Mouse (Mus musculus) midbrain, embryonic 10.5 days (tissue): ENCODE results near the gene Trim58. TPM values are rescaled to one million over a fixed set of nuclear protein-coding genes. Genes with fewer than 3 reads are reported as not detected.
A peak's percentile ranks its signal among the peaks of the same experiment; 100 is the strongest.

Experiments used
- DNase-seq: peaks from one replicate; pipeline ENCODE4 v3.0.0-alpha.2; 2017; ENCODE audit warnings: low spot score
- H3K27ac ChIP-seq: fragments of 300-500 bp; sonication (generic); replicated peaks from 2 replicates; pipeline ENCODE4 v1.5.1; 2016; ENCODE audit warnings: mild to moderate bottlenecking
- H3K27me3 ChIP-seq: fragments of 300-500 bp; sonication (generic); 2 replicates; pipeline ENCODE4 v1.6.1; 2016; ENCODE audit warnings: low read depth, mild to moderate bottlenecking; ENCODE audit not compliant: poor library complexity, severe bottlenecking
- H3K36me3 ChIP-seq: fragments of 300-500 bp; sonication (generic); 2 replicates; pipeline ENCODE4 v1.6.1; 2016; ENCODE audit warnings: mild to moderate bottlenecking, moderate library complexity
- H3K4me1 ChIP-seq: fragments of 300-500 bp; sonication (generic); 2 replicates; pipeline ENCODE4 v1.6.1; 2016
- H3K4me3 ChIP-seq: fragments of 300-500 bp; sonication (generic); 2 replicates; pipeline ENCODE4 v1.5.1; 2016; ENCODE audit warnings: mild to moderate bottlenecking, moderate library complexity
- H3K9me3 ChIP-seq: fragments of 300-500 bp; sonication (generic); replicated peaks from 2 replicates; pipeline ENCODE4 v1.6.1; 2016; ENCODE audit warnings: mild to moderate bottlenecking
- WGBS: fragments of 180-500 bp; shearing (Covaris S2); methylation state at CpG from one replicate; pipeline ENCODE4 v1.1.7; 2016; 5-methylcytosine and 5-hydroxymethylcytosine counted together
- polyA plus RNA-seq: library from polyadenylated mRNA; unstranded; fragments of >200 nt; fragmentation: Nextera tagmentation; extraction: Ambion mirVana; gene quantifications from 2 replicates; pipeline ENCODE4 v1.2.1, GENCODE M21; 2016

Gene Trim58
- polyA plus RNA-seq = 0.46 and 0.53 TPM in 2 replicates

- Histone ChIP-seq H3K9me3 (no peaks in the 10 kb centered on the region), H3K4me1 (peaks cover 10% of the 10 kb centered on the region), H3K27me3 (peaks cover 36% of the 10 kb centered on the region), H3K4me3 (peak within 1 kb of the TSS; percentile 59), H3K27ac (peak within 1 kb of the TSS; percentile 72), H3K36me3 (no peaks in the 10 kb centered on the region)
- WGBS = 6% methylated on average over 34 of the region's 34 CpGs
- peak; percentile 53 for DNase-seq
Observed at GRCm38 (mm10) chr11:58640272-58640867, at the start of gene Trim58. TSS of gene Trim58 (plus strand) at chr11:58640465.

- 88% methylated on average over 6 of the region's 6 CpGs for WGBS
- H3K36me3 ChIP-seq = no peaks in the 10 kb centered on the region
- DNase-seq = no peak
- no peak within 1 kb of the TSS for H3K27ac ChIP-seq
- 0 out of 2 replicates have a peak, but pooled peaks cover 4% of the 10 kb centered on the region for H3K9me3 ChIP-seq
- H3K27me3 ChIP-seq = no peaks in the 10 kb centered on the region
- H3K4me1 ChIP-seq = no peaks in the 10 kb centered on the region
- H3K4me3 ChIP-seq = no peak within 1 kb of the TSS
Observed at GRCm38 (mm10) chr11:58594814-58595213, 45.5 kb upstream of the Trim58 start, which contains the start of gene Olfr324. TSS of gene Olfr324 (plus strand) at chr11:58595114.

- Histone ChIP-seq H3K9me3 (no peaks in the 10 kb centered on the region), H3K27ac (no peak overlapping the region), H3K36me3 (no peaks in the 10 kb centered on the region), H3K27me3 (no peaks in the 10 kb centered on the region), H3K4me3 (no peak overlapping the region), H3K4me1 (no peaks in the 10 kb centered on the region)
- DNase-seq = no peak
- 85% methylated on average over 13 of the region's 13 CpGs for WGBS
Observed at GRCm38 (mm10) chr11:58597837-58598236, 42.4 kb upstream of the Trim58 start.

DNA sequence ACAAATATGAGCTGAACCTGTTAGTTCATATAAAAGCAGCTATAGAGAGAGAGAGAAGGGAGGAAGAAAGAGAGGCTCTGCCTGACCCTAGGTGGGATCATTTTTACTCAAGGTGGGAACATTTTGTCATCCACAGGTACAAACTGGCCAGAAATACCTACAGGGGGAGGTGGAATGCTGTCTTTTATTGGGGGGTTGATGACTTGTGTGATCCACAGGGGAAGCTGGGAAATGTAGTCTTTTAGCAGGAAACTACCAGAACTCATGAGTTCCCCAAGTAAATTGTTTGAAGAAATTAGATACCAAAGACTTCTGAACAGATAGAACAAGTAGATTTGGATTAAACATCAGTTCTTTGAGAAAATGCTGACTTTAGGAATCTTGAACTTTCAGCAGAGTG lies 38.2 kb upstream of the Trim58 start:
- Histone ChIP-seq H3K27me3 (no peaks in the 10 kb centered on the region), H3K4me3 (no peak overlapping the region), H3K9me3 (no peaks in the 10 kb centered on the region), H3K4me1 (no peaks in the 10 kb centered on the region), H3K36me3 (no peaks in the 10 kb centered on the region), H3K27ac (no peak overlapping the region)
- no peak for DNase-seq

DNA sequence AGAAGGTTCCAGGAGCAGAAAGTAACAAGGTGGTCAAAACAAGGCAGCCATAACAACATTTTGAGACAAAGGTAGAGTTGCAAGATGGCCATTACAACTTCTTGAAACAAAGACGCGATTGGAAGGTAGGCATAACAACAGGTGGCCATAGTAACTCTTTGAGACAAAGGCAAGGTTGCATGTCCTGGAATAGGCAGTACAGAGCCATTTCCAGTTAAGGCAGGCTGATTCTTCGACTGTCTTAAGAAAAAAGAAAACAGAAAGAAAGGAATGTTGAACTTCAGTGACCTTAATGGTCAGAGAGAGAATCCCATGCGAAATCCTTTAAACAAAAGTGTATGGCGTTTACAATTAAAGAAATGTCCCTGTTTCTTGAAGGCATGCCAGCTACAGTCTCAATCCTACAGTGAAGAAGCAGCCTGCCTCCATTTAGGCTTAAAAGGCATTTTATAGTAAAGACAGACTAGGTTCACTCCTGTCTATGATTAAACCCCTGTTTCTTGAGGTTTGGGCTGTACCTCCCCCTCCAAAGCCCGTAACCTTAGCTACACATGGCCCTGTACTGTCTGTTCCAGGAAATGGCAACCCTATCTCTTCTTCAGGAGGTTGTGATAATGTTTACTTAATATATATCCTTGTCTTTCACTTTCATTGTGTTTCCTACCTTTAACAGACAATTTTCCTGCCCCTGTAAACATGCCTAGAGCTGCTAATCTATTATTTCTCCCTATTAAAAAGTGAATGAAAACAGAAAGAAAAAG lies 37.3 kb upstream of the Trim58 start:
- H3K9me3 ChIP-seq = no peaks in the 10 kb centered on the region
- no peak overlapping the region for H3K27ac ChIP-seq
- H3K27me3 ChIP-seq = no peaks in the 10 kb centered on the region
- no peak overlapping the region for H3K4me3 ChIP-seq
- no peaks in the 10 kb centered on the region for H3K4me1 ChIP-seq
- no peak for DNase-seq
- H3K36me3 ChIP-seq = no peaks in the 10 kb centered on the region
- 81% methylated on average over 6 of the region's 6 CpGs for WGBS

DNA sequence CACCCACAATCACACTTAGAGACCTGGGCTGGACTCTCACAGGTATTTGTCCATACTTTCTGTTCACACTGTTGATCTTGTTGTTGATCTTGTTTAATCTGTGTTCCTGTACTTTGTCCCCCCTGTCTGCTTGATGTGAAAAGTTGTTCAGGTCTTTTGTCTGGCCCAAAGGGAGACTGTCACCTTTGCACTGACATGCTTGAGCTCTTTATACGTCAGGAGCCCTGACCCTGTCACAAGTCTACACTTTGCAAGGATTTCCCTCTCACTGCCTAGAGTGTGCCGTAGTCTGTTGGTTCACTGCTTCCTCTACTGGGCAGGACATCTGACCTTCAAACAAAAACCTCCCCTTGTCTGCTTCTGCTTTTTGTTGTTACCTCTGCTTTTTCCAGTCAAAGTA lies 35.6 kb upstream of the Trim58 start:
- Histone ChIP-seq H3K36me3 (no peaks in the 10 kb centered on the region), H3K27me3 (no peaks in the 10 kb centered on the region), H3K9me3 (no peaks in the 10 kb centered on the region), H3K4me1 (no peaks in the 10 kb centered on the region), H3K27ac (no peak overlapping the region), H3K4me3 (no peak overlapping the region)
- WGBS = 74% methylated on average over 2 of the region's 2 CpGs
- no peak for DNase-seq

DNA sequence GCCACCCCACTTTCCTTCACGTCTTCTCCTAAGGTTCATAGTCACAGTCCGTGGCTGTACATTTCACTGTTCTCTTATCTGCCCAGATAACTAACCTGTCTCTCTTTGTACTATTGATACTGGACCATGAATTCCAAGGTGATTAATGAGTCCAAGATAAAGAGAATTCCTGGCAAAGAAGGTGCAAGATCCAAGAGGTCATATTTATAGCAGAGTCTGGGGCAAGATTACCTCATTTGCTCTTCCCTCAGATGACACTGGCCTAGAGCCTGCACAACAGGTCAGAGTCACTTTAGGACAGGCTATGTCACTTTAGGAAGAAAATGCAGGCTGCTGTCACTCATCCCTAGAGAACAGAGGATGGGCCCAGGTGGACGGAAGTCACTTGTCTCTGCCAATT lies 35.0 kb upstream of the Trim58 start:
- no peaks in the 10 kb centered on the region for H3K27me3 ChIP-seq
- DNase-seq = no peak
- WGBS = 90% methylated on average over 3 of the region's 3 CpGs
- H3K36me3 ChIP-seq = no peaks in the 10 kb centered on the region
- H3K4me1 ChIP-seq = no peaks in the 10 kb centered on the region
- H3K9me3 ChIP-seq = no peaks in the 10 kb centered on the region
- no peak overlapping the region for H3K27ac ChIP-seq
- H3K4me3 ChIP-seq = no peak overlapping the region

DNA sequence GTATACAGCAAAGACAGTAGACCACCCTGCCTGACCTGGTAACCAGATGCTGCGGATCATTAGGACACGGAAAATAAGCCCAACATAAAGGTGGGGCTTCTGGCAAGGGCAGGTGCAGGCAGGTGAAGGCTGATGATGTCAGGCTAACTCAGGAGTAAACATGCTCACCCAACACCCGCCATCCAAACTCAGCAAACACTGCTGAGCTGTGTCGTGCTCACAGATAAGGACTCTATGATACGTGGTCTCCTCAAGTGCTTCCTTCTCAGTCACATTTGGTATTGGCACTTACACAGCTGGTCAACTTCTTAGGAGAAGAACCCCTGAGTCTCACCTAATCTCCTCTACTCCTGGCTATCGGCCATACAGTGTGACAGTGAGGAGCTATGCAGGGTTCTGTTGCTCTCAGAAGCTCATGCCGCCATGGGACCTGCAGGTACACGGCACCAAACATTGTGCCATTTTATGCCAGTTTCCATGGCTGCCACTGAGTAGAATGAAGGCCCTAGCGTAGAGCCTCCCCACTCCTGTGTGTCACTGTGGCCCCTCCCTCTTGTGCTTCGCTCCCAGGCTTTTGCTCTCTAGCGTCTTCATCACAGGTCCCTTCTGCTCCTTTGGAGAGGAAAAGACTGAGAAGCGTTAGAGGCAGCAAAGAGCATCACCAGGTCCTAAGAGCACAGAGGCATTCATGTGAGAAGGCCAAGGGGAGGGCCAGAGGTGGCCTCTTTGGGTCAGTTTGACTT lies 33.9 kb upstream of the Trim58 start:
- WGBS = 90% methylated on average over 12 of the region's 12 CpGs
- Histone ChIP-seq H3K36me3 (no peaks in the 10 kb centered on the region), H3K27ac (no peak overlapping the region), H3K9me3 (no peaks in the 10 kb centered on the region), H3K4me3 (no peak overlapping the region), H3K4me1 (no peaks in the 10 kb centered on the region), H3K27me3 (no peaks in the 10 kb centered on the region)
- no peak for DNase-seq

DNA sequence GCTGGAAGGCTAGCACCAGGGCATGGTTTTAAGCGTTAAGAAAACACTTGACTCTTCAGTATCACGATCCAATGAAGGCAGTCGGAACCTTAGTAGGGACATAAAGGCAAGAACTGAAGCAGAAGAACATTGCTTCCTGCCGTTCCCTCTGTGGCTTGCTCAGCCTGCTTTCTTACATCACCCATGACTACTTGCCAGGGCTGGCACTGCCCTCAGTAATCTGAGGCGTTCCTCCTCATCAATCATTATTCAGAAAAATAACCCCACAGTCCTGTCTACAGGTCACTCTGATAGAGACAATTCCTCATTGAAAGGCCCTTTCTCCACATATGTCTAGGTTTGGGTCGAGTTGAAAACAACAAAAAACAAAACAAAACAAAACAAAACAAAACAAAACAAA lies 33.2 kb upstream of the Trim58 start:
- Histone ChIP-seq H3K4me1 (no peaks in the 10 kb centered on the region), H3K9me3 (no peaks in the 10 kb centered on the region), H3K27me3 (no peaks in the 10 kb centered on the region), H3K36me3 (no peaks in the 10 kb centered on the region), H3K27ac (no peak overlapping the region), H3K4me3 (no peak overlapping the region)
- no peak for DNase-seq
- 91% methylated on average over 6 of the region's 6 CpGs for WGBS

GRCm38 (mm10) chr11:58613359-58613758 lies 26.9 kb upstream of the Trim58 start:
- Histone ChIP-seq H3K4me3 (no peak overlapping the region), H3K36me3 (no peaks in the 10 kb centered on the region), H3K4me1 (0 out of 2 replicates have a peak, but pooled peaks cover 5% of the 10 kb centered on the region), H3K27ac (no peak overlapping the region), H3K27me3 (no peaks in the 10 kb centered on the region), H3K9me3 (no peaks in the 10 kb centered on the region)
- WGBS = 83% methylated on average over 3 of the region's 3 CpGs
- no peak for DNase-seq

GRCm38 (mm10) chr11:58614526-58614925 lies 25.7 kb upstream of the Trim58 start:
- Histone ChIP-seq H3K36me3 (no peaks in the 10 kb centered on the region), H3K4me3 (no peak overlapping the region), H3K4me1 (peaks cover 10% of the 10 kb centered on the region; the same call in 1 of the 2 replicates), H3K9me3 (no peaks in the 10 kb centered on the region), H3K27ac (no peak overlapping the region), H3K27me3 (no peaks in the 10 kb centered on the region)
- DNase-seq = no peak

DNA sequence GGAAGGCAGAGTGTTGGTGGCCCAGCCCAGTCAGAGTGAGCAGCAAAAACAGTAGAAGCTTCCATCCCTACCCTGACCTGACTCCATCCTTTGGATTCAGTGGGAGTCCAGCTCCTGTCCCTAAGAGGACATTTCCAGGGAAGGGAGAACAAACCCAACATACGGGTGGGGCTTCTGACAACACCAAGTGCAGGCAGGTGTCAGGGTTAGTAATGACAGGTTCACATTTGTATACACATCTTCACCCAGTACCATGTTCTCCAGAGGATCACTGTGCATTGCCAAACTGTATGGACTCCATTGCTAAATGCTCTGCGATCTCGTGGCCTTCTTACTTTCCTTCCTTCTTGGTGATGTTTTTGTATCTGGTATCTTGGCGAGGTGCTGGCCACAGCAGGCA lies 24.3 kb upstream of the Trim58 start, which contains the start of gene 2210407C18Rik:
TSS of gene 2210407C18Rik (minus strand) at position 101 of the 400 bp plus-strand sequence.
- Histone ChIP-seq H3K4me3 (no peak within 1 kb of the TSS), H3K4me1 (peaks cover 10% of the 10 kb centered on the region; the same call in 1 of the 2 replicates), H3K36me3 (no peaks in the 10 kb centered on the region), H3K9me3 (no peaks in the 10 kb centered on the region), H3K27ac (no peak within 1 kb of the TSS), H3K27me3 (no peaks in the 10 kb centered on the region)
- no peak for DNase-seq
- 92% methylated on average over 4 of the region's 4 CpGs for WGBS

DNA sequence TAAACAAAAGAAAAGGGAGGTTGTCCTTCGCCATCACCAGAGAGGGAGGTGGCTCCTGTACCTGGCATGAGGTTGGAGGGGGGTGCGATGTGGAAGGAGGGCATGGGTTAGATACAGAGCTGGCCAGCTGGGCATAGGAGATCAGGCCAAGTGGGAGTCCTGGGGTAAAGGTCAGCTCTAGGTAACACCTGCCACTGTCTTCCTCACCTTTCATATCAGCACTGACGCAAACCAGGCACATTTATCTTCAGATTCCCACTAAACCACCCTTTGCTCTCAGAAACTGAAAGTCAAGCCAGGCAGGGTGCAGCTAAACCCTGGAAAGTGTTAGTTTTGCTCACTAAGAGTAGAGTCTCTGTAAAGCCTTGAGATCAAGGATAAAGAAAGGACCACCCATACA lies 21.9 kb upstream of the Trim58 start:
- Histone ChIP-seq H3K4me3 (no peak overlapping the region), H3K36me3 (no peaks in the 10 kb centered on the region), H3K4me1 (peaks cover 10% of the 10 kb centered on the region; the same call in 1 of the 2 replicates), H3K9me3 (no peaks in the 10 kb centered on the region), H3K27ac (no peak overlapping the region), H3K27me3 (no peaks in the 10 kb centered on the region)
- DNase-seq = no peak
- WGBS = 81% methylated on average over 3 of the region's 3 CpGs
